ENCODE assay signal across 9 mouse cellular contexts in genomic region chr6:84573905-84574660, GRCm38 (mm10). TPM values are rescaled to one million over a fixed set of nuclear protein-coding genes. Genes with fewer than 3 reads are reported as not detected.
DNase-seq lines count a peak whose midpoint lies in the region; ATAC-seq and TF ChIP-seq lines count a peak whose summit lies in the region.
"Had no signal": no experiment of that assay in that cellular context is flagged by ENCODE, and none has a peak within 500 bp of the region (broad histone marks: within the 10 kb centered on the region; RNA-seq: fewer than 3 reads in every experiment).

No protein-coding gene starts in this region.

- TF ChIP-seq POLR2A in thymus, adult 2 months (IDR thresholded peaks at IDR 0.05; ENCODE audit: control insufficient read depth, extremely low read depth, insufficient read depth, low read length, poor library complexity) = no peak

- no peak for ATAC-seq in lung, embryonic 15.5 days (ENCODE audit: borderline replicate concordance, extremely low read depth, low FRiP score, low TSS enrichment)
- ATAC-seq in embryonic facial prominence, embryonic 11.5 days (replicated peaks; ENCODE audit: insufficient number of reproducible peaks, low FRiP score, low TSS enrichment, low read depth) = no peak
- ATAC-seq in hindbrain, embryonic 16.5 days = peak; percentile 55; the same call in 1 of the 2 replicates
- peak; percentile 69 for ATAC-seq in neural tube, embryonic 12.5 days (ENCODE audit: low FRiP score, low read depth)

- 38% methylated on average over 24 of the region's 25 CpGs for WGBS in lung, embryonic 15.5 days
- 26% methylated on average over 25 of the region's 25 CpGs for WGBS in embryonic facial prominence, embryonic 11.5 days
- WGBS in hindbrain, embryonic 16.5 days = 43% methylated on average over 25 of the region's 25 CpGs
- whole genome bisulfite sequencing in neural tube, embryonic 12.5 days = 26% methylated on average over 25 of the region's 25 CpGs
- 87% methylated on average over 25 of the region's 25 CpGs for WGBS in thymus, adult 2 months

- H3K9ac ChIP-seq in lung, embryonic 15.5 days = no peak overlapping the region
- no peak overlapping the region for H3K9ac ChIP-seq in embryonic facial prominence, embryonic 11.5 days (replicated peaks; ENCODE audit: low read length)
- H3K9ac ChIP-seq in hindbrain, embryonic 16.5 days (ENCODE audit: low read depth, low read length) = 0 out of 2 replicates have a peak overlapping the region, but pooled peaks have one; percentile 17
- no peak overlapping the region for H3K9ac ChIP-seq in neural tube, embryonic 12.5 days
- H3K9ac ChIP-seq: limb, embryonic 15.5 days had no signal

- intact Hi-C loops in left cerebral cortex, postnatal 36 days (cut with DNase I) = no loop called here

- H3K4me2 ChIP-seq in lung, embryonic 15.5 days = peak overlapping the region; percentile 3; the same call in 1 of the 2 replicates
- peak overlapping the region; percentile 29; the same call in 1 of the 2 replicates for H3K4me2 ChIP-seq in embryonic facial prominence, embryonic 11.5 days (ENCODE audit: low read depth, low read length)
- H3K4me2 ChIP-seq in hindbrain, embryonic 16.5 days (ENCODE audit: low read length) = peak overlapping the region; percentile 38
- peak overlapping the region; percentile 45 for H3K4me2 ChIP-seq in neural tube, embryonic 12.5 days (replicated peaks)
- H3K4me2 ChIP-seq: limb, embryonic 15.5 days had no signal

- no peak overlapping the region for H3K27ac ChIP-seq in lung, embryonic 15.5 days
- no peak overlapping the region for H3K27ac ChIP-seq in embryonic facial prominence, embryonic 11.5 days (replicated peaks; ENCODE audit: low read depth, low read length)
- no peak overlapping the region for H3K27ac ChIP-seq in hindbrain, embryonic 16.5 days (ENCODE audit: low read depth, low read length)
- H3K27ac ChIP-seq in neural tube, embryonic 12.5 days = no peak overlapping the region
- no peak overlapping the region for H3K27ac ChIP-seq in thymus, adult 2 months (ENCODE audit: control insufficient read depth, insufficient read depth, low read length)
- H3K27ac ChIP-seq: limb, embryonic 15.5 days had no signal

- peaks cover 26% of the 10 kb centered on the region for H3K27me3 ChIP-seq in lung, embryonic 15.5 days
- no peaks in the 10 kb centered on the region; the same call in 1 of the 2 replicates for H3K27me3 ChIP-seq in embryonic facial prominence, embryonic 11.5 days (ENCODE audit: control insufficient read depth, insufficient read depth, low read length)
- peaks cover 4% of the 10 kb centered on the region; the same call in 1 of the 2 replicates for H3K27me3 ChIP-seq in hindbrain, embryonic 16.5 days (replicated peaks; ENCODE audit: control insufficient read depth, insufficient read depth, low read length)
- H3K27me3 ChIP-seq in neural tube, embryonic 12.5 days (replicated peaks) = peaks cover 45% of the 10 kb centered on the region
- no peaks in the 10 kb centered on the region for H3K27me3 ChIP-seq in thymus, adult 2 months (ENCODE audit: control insufficient read depth, insufficient read depth, low read length)

- no peaks in the 10 kb centered on the region for H3K9me3 ChIP-seq in lung, embryonic 15.5 days
- H3K9me3 ChIP-seq in embryonic facial prominence, embryonic 11.5 days (replicated peaks; ENCODE audit: control insufficient read depth, low read length) = no peaks in the 10 kb centered on the region
- H3K9me3 ChIP-seq in hindbrain, embryonic 16.5 days (ENCODE audit: control insufficient read depth, low read length) = no peaks in the 10 kb centered on the region
- no peaks in the 10 kb centered on the region for H3K9me3 ChIP-seq in neural tube, embryonic 12.5 days
- H3K9me3 ChIP-seq: limb, embryonic 15.5 days had no signal

- no peaks in the 10 kb centered on the region for H3K36me3 ChIP-seq in lung, embryonic 15.5 days
- no peaks in the 10 kb centered on the region; the same call in 1 of the 2 replicates for H3K36me3 ChIP-seq in embryonic facial prominence, embryonic 11.5 days (replicated peaks; ENCODE audit: control insufficient read depth, insufficient read depth, low read depth, low read length)
- no peaks in the 10 kb centered on the region for H3K36me3 ChIP-seq in hindbrain, embryonic 16.5 days (ENCODE audit: control insufficient read depth, insufficient read depth, low read length)
- H3K36me3 ChIP-seq in neural tube, embryonic 12.5 days = no peaks in the 10 kb centered on the region
- no peaks in the 10 kb centered on the region for H3K36me3 ChIP-seq in thymus, adult 2 months (ENCODE audit: control insufficient read depth, insufficient read depth, low read length)

- 0 out of 2 replicates have a peak, but pooled peaks cover 11% of the 10 kb centered on the region for H3K4me1 ChIP-seq in lung, embryonic 15.5 days
- peaks cover 4% of the 10 kb centered on the region; the same call in 1 of the 2 replicates for H3K4me1 ChIP-seq in embryonic facial prominence, embryonic 11.5 days (ENCODE audit: control insufficient read depth, insufficient read depth, low read length)
- peaks cover 12% of the 10 kb centered on the region for H3K4me1 ChIP-seq in hindbrain, embryonic 16.5 days (ENCODE audit: control insufficient read depth, insufficient read depth, low read depth, low read length)
- H3K4me1 ChIP-seq in neural tube, embryonic 12.5 days = peaks cover 12% of the 10 kb centered on the region
- H3K4me1 ChIP-seq in thymus, adult 2 months (replicated peaks; ENCODE audit: control insufficient read depth, insufficient read depth, low read length) = no peaks in the 10 kb centered on the region

- H3K4me3 ChIP-seq in lung, embryonic 15.5 days = no peak overlapping the region
- no peak overlapping the region for H3K4me3 ChIP-seq in embryonic facial prominence, embryonic 11.5 days (ENCODE audit: low read depth, low read length)
- peak overlapping the region; percentile 12; the same call in 1 of the 2 replicates for H3K4me3 ChIP-seq in hindbrain, embryonic 16.5 days (ENCODE audit: low read length)
- no peak overlapping the region for H3K4me3 ChIP-seq in neural tube, embryonic 12.5 days
- no peak overlapping the region for H3K4me3 ChIP-seq in thymus, adult 2 months (ENCODE audit: control insufficient read depth, insufficient read depth, low read length)
- H3K4me3 ChIP-seq: limb, embryonic 15.5 days had no signal

- no peak for TF ChIP-seq CTCF in thymus, adult 2 months (IDR thresholded peaks at IDR 0.05; ENCODE audit: borderline replicate concordance, control insufficient read depth, extremely low read depth, insufficient read depth, low read length, poor library complexity)

- DNase-seq in lung, postnatal 14 days = no peak
- peak; percentile 62 for DNase-seq in embryonic facial prominence, embryonic 11.5 days (ENCODE audit: low spot score)
- DNase-seq in ovary, adult 18-20 months (ENCODE audit: low spot score) = no peak
- DNase-seq in thymus, adult 2 months = no peak
- no peak for DNase-seq in left cerebral cortex, postnatal 36 days (ENCODE audit: low spot score in 2 of 2)

RNA-seq across cellular contexts. Expression of gene Cyp26b1, which starts 19.6 kb away (rescaled TPM):
- polyA plus RNA-seq in lung, embryonic 15.5 days (2015; fragmentation: Nextera tagmentation; extraction: Ambion mirVana) = 3.1 and 3.2 TPM in 2 replicates
- 8.6 and 9.0 TPM in 2 replicates for polyA plus RNA-seq in embryonic facial prominence, embryonic 11.5 days (2014; fragmentation: Nextera tagmentation; extraction: Ambion mirVana)
- 37.4 and 48.4 TPM in 2 replicates for polyA plus RNA-seq in hindbrain, embryonic 16.5 days (2015; fragmentation: Nextera tagmentation; extraction: Ambion mirVana)
- polyA plus RNA-seq in neural tube, embryonic 12.5 days (2016; fragmentation: Nextera tagmentation; extraction: Ambion mirVana) = 3.6 and 5.4 TPM in 2 replicates
- polyA plus RNA-seq in thymus, adult 2 months (2012; rRNA removed) = 6.6 and 6.7 TPM in 2 replicates
- 10 to 100 TPM in 1 of 2 experiments, 1 to 10 TPM in 1; 7.5 to 14.9 TPM for total RNA-seq in left cerebral cortex, postnatal 36 days (2021)

Comparison
In these comparisons a context has a peak if more than half of its experiments do, and no peak if none do; other contexts are left out.
1. ATAC-seq: peak in hindbrain, embryonic 16.5 days (single experiment) and neural tube, embryonic 12.5 days (single experiment); none in lung, embryonic 15.5 days (single experiment) and embryonic facial prominence, embryonic 11.5 days (single experiment).
2. Peak in every context shown above with its lines, with median percentiles within 50 percentile points of each other: H3K4me2 ChIP-seq.